Mouse (Mus musculus) megakaryocyte, embryonic 14.5 days (primary cell): ENCODE results near the gene Nradd.

ENCODE experiments used
- FLI1 ChIP-seq: IDR thresholded peaks from 2 replicates; pipeline ENCODE4 v1.6.1; 2012; ENCODE audit warnings: low read length, inconsistent platforms, mixed read lengths
- GATA1 ChIP-seq: IDR thresholded peaks from 3 replicates; pipeline ENCODE4 v1.6.1; 2012; ENCODE audit warnings: mixed read lengths, low read length, inconsistent platforms, borderline replicate concordance

- no peak for TF ChIP-seq GATA1
- TF ChIP-seq FLI1 = no peak
Measured at GRCm38 (mm10) chr9:110651931-110652722, 27.9 kb upstream of the Nradd start.
